In genomic region chr2:170132716-170133092, GRCm38 (mm10) we compare ENCODE assay signal across 8 mouse cellular contexts. TPM values are rescaled to one million over a fixed set of nuclear protein-coding genes. Genes with fewer than 3 reads are reported as not detected.
DNase-seq lines count a peak whose midpoint lies in the region; ATAC-seq lines count a peak whose summit lies in the region.

No protein-coding gene starts in this region.

- WGBS in kidney, embryonic 16.5 days, result 0% methylated on average over 3 of the region's 3 CpGs
- under 1% methylated on average over 3 of the region's 3 CpGs for WGBS in embryonic facial prominence, embryonic 10.5 days
- 0% methylated on average over 3 of the region's 3 CpGs for whole genome bisulfite sequencing in hindbrain, embryonic 15.5 days
- WGBS in midbrain, embryonic 15.5 days, result 0% methylated on average over 3 of the region's 3 CpGs

- peaks cover 35% of the 10 kb centered on the region for H3K4me1 ChIP-seq in kidney, embryonic 16.5 days (ENCODE audit: insufficient read depth, low read length)
- peaks cover 59% of the 10 kb centered on the region for H3K4me1 ChIP-seq in embryonic facial prominence, embryonic 10.5 days
- H3K4me1 ChIP-seq in hindbrain, embryonic 15.5 days (replicated peaks), result peaks cover 38% of the 10 kb centered on the region
- H3K4me1 ChIP-seq in midbrain, embryonic 15.5 days, result peaks cover 48% of the 10 kb centered on the region

- no peaks in the 10 kb centered on the region for H3K9me3 ChIP-seq in kidney, embryonic 16.5 days (ENCODE audit: low read length)
- H3K9me3 ChIP-seq in embryonic facial prominence, embryonic 10.5 days, result no peaks in the 10 kb centered on the region
- no peaks in the 10 kb centered on the region for H3K9me3 ChIP-seq in hindbrain, embryonic 15.5 days
- H3K9me3 ChIP-seq in midbrain, embryonic 15.5 days, result no peaks in the 10 kb centered on the region

- H3K9ac ChIP-seq in kidney, embryonic 16.5 days (replicated peaks; ENCODE audit: low read length), result peak overlapping the region; percentile 82
- peak overlapping the region; percentile 36 for H3K9ac ChIP-seq in hindbrain, embryonic 15.5 days
- no peak overlapping the region for H3K9ac ChIP-seq in midbrain, embryonic 15.5 days

- peak overlapping the region; percentile 73 for H3K4me2 ChIP-seq in kidney, embryonic 16.5 days (replicated peaks; ENCODE audit: low read depth, low read length)
- peak overlapping the region; percentile 80 for H3K4me2 ChIP-seq in hindbrain, embryonic 15.5 days
- H3K4me2 ChIP-seq in midbrain, embryonic 15.5 days, result peak overlapping the region; percentile 65

- no peaks in the 10 kb centered on the region for H3K27me3 ChIP-seq in kidney, embryonic 16.5 days (ENCODE audit: insufficient read depth, low read length)
- H3K27me3 ChIP-seq in embryonic facial prominence, embryonic 10.5 days (replicated peaks; ENCODE audit: low read depth, poor library complexity, severe bottlenecking), result 0 out of 2 replicates have a peak, but pooled peaks cover 9% of the 10 kb centered on the region
- H3K27me3 ChIP-seq in hindbrain, embryonic 15.5 days, result 0 out of 2 replicates have a peak, but pooled peaks cover 4% of the 10 kb centered on the region
- H3K27me3 ChIP-seq in midbrain, embryonic 15.5 days (replicated peaks), result no peaks in the 10 kb centered on the region; the same call in 1 of the 2 replicates

- no peak for ATAC-seq in kidney, embryonic 16.5 days (ENCODE audit: low FRiP score, low TSS enrichment)
- no peak for ATAC-seq in hindbrain, embryonic 15.5 days (ENCODE audit: low FRiP score, low read depth)
- ATAC-seq in midbrain, embryonic 15.5 days (replicated peaks), result no peak
- no peak for ATAC-seq in megakaryocyte-erythroid progenitor cell, adult 5-6 weeks (replicated peaks; ENCODE audit: low FRiP score, low TSS enrichment, poor library complexity, severe bottlenecking)

- H3K4me3 ChIP-seq in kidney, embryonic 16.5 days (ENCODE audit: low read length), result peak overlapping the region; percentile 61
- peak overlapping the region; percentile 90 for H3K4me3 ChIP-seq in embryonic facial prominence, embryonic 10.5 days
- peak overlapping the region; percentile 35 for H3K4me3 ChIP-seq in hindbrain, embryonic 15.5 days
- peak overlapping the region; percentile 35 for H3K4me3 ChIP-seq in midbrain, embryonic 15.5 days

- H3K27ac ChIP-seq in kidney, embryonic 16.5 days (ENCODE audit: low read length), result peak overlapping the region; percentile 96
- H3K27ac ChIP-seq in embryonic facial prominence, embryonic 10.5 days (replicated peaks), result peak overlapping the region; percentile 85
- H3K27ac ChIP-seq in hindbrain, embryonic 15.5 days (replicated peaks), result peak overlapping the region; percentile 50; the same call in 1 of the 2 replicates
- peak overlapping the region; percentile 51 for H3K27ac ChIP-seq in midbrain, embryonic 15.5 days

- DNase-seq in kidney, postnatal 10 days, result no peak
- DNase-seq in embryonic facial prominence, embryonic 10.5 days (ENCODE audit: low spot score), result no peak
- DNase-seq in testis, postnatal 10 days (ENCODE audit: low spot score), result no peak
- no peak for DNase-seq in adrenal gland, adult 8-10 months

- no peaks in the 10 kb centered on the region for H3K36me3 ChIP-seq in kidney, embryonic 16.5 days (ENCODE audit: insufficient read depth, low read length)
- no peaks in the 10 kb centered on the region for H3K36me3 ChIP-seq in embryonic facial prominence, embryonic 10.5 days (replicated peaks)
- no peaks in the 10 kb centered on the region for H3K36me3 ChIP-seq in hindbrain, embryonic 15.5 days
- no peaks in the 10 kb centered on the region for H3K36me3 ChIP-seq in midbrain, embryonic 15.5 days (replicated peaks)

RNA-seq across cellular contexts. Expression of gene Zfp217, which starts 15.2 kb away (rescaled TPM):
- polyA plus RNA-seq in kidney, embryonic 16.5 days (2015; fragmentation: Nextera tagmentation; extraction: Ambion mirVana), result 4.4 and 5.1 TPM in 2 replicates
- 3.9 and 4.2 TPM in 2 replicates for polyA plus RNA-seq in embryonic facial prominence, embryonic 10.5 days (2016; fragmentation: Nextera tagmentation; extraction: Ambion mirVana)
- polyA plus RNA-seq in hindbrain, embryonic 15.5 days (2015; fragmentation: Nextera tagmentation; extraction: Ambion mirVana), result 1.7 and 1.9 TPM in 2 replicates
- polyA plus RNA-seq in midbrain, embryonic 15.5 days (2015; fragmentation: Nextera tagmentation; extraction: Ambion mirVana), result 1.4 TPM in 2 replicates
- 26.3 and 61.7 TPM in 2 replicates for total RNA-seq in megakaryocyte-erythroid progenitor cell, adult 5-6 weeks (2014; fragmentation: Nextera tagmentation)
- total RNA-seq in megakaryocyte-erythroid progenitor cell, adult 5-6 weeks (2017), result 16.2 and 30.3 TPM in 2 replicates
- 10 to 100 TPM; 23.0 to 38.9 (median 32.6) TPM for total RNA-seq in adrenal gland, adult 8-10 months (2022)

Comparison
In these comparisons a context has a peak if more than half of its experiments do, and no peak if none do; other contexts are left out.
1. H3K4me3 ChIP-seq: peak in every context shown above with its lines; median percentile 90 in embryonic facial prominence, embryonic 10.5 days; 61 in kidney, embryonic 16.5 days; 35 in hindbrain, embryonic 15.5 days; 35 in midbrain, embryonic 15.5 days.